Mouse (Mus musculus): Measurements from ENCODE around the gene Prkci. TPM values are rescaled to one million over a fixed set of nuclear protein-coding genes. Genes with fewer than 3 reads are reported as not detected.
A peak's percentile ranks its signal among the peaks of the same experiment; 100 is the strongest.

Gene Prkci
- polyA plus RNA-seq, 1 experiment from 2014 or later: 40.3 TPM

- Histone ChIP-seq H3K9me3 (replicated peaks; ENCODE audit: control insufficient read depth, low read length) (no peaks in the 10 kb centered on the region), H3K27me3 (ENCODE audit: control insufficient read depth, insufficient read depth, low read length) (no peaks in the 10 kb centered on the region), H3K9ac (ENCODE audit: low read length) (no peak overlapping the region), H3K4me2 (ENCODE audit: low read depth, low read length) (0 out of 2 replicates have a peak overlapping the region, but pooled peaks have one; percentile 1), H3K27ac (ENCODE audit: low read length) (peak overlapping the region; percentile 60; the same call in 1 of the 2 replicates), H3K4me3 (replicated peaks; ENCODE audit: low read length) (no peak overlapping the region), H3K36me3 (ENCODE audit: control insufficient read depth, insufficient read depth, low read length) (peaks cover 5% of the 10 kb centered on the region), H3K4me1 (ENCODE audit: control insufficient read depth, insufficient read depth, low read length) (peaks cover 9% of the 10 kb centered on the region)
- WGBS: 26% methylated on average over 7 of the region's 7 CpGs
- peak; percentile 83; the same call in 1 of the 2 replicates for ATAC-seq (ENCODE audit: insufficient read depth, low FRiP score)
Observed at GRCm38 (mm10) chr3:31022895-31023436, 27.4 kb downstream of the Prkci start.

GRCm38 (mm10) chr3:31027718-31028117, 32.2 kb downstream of the Prkci start:
- H3K4me3 ChIP-seq (replicated peaks; ENCODE audit: low read length): no peak overlapping the region
- no peak overlapping the region for H3K4me2 ChIP-seq (ENCODE audit: low read depth, low read length)
- no peak for ATAC-seq (ENCODE audit: insufficient read depth, low FRiP score)
- no peak overlapping the region for H3K27ac ChIP-seq (ENCODE audit: low read length)
- H3K36me3 ChIP-seq (ENCODE audit: control insufficient read depth, insufficient read depth, low read length): no peaks in the 10 kb centered on the region; the same call in 1 of the 2 replicates
- H3K9ac ChIP-seq (ENCODE audit: low read length): no peak overlapping the region
- H3K9me3 ChIP-seq (replicated peaks; ENCODE audit: control insufficient read depth, low read length): no peaks in the 10 kb centered on the region
- no peaks in the 10 kb centered on the region for H3K27me3 ChIP-seq (ENCODE audit: control insufficient read depth, insufficient read depth, low read length)
- 87% methylated on average over 8 of the region's 8 CpGs for WGBS
- peaks cover 5% of the 10 kb centered on the region; the same call in 1 of the 2 replicates for H3K4me1 ChIP-seq (ENCODE audit: control insufficient read depth, insufficient read depth, low read length)

GRCm38 (mm10) chr3:31031621-31032020, 36.1 kb downstream of the Prkci start:
- no peaks in the 10 kb centered on the region; the same call in 1 of the 2 replicates for H3K36me3 ChIP-seq (ENCODE audit: control insufficient read depth, insufficient read depth, low read length)
- ATAC-seq (ENCODE audit: insufficient read depth, low FRiP score): no peak
- no peaks in the 10 kb centered on the region for H3K27me3 ChIP-seq (ENCODE audit: control insufficient read depth, insufficient read depth, low read length)
- no peak overlapping the region for H3K4me2 ChIP-seq (ENCODE audit: low read depth, low read length)
- no peak overlapping the region for H3K27ac ChIP-seq (ENCODE audit: low read length)
- no peaks in the 10 kb centered on the region for H3K9me3 ChIP-seq (replicated peaks; ENCODE audit: control insufficient read depth, low read length)
- no peak overlapping the region for H3K4me3 ChIP-seq (replicated peaks; ENCODE audit: low read length)
- H3K9ac ChIP-seq (ENCODE audit: low read length): no peak overlapping the region
- 92% methylated on average over 9 of the region's 9 CpGs for WGBS
- no peaks in the 10 kb centered on the region for H3K4me1 ChIP-seq (ENCODE audit: control insufficient read depth, insufficient read depth, low read length)

DNA sequence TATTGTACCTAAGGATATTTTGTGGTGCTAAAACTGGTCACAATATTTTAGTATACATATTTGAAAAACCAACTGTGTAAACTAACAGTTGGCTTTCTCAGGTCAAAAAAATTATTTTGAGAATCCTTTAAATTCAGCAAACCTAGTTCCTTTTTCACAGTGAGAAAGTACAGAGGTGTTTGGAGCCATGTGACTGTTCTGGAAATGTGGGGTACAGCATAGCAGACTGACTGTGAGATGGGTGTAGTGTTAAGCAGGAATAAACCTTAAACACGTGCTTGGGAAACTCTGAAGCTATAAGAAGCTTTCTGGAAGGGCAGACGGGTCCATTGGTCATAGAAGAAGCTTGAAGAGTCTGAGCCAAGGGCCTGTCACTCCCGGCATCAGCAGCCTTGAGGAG, 38.1 kb downstream of the Prkci start:
- Histone ChIP-seq H3K4me2 (ENCODE audit: low read depth, low read length) (no peak overlapping the region), H3K4me3 (replicated peaks; ENCODE audit: low read length) (no peak overlapping the region), H3K27ac (ENCODE audit: low read length) (no peak overlapping the region), H3K27me3 (ENCODE audit: control insufficient read depth, insufficient read depth, low read length) (no peaks in the 10 kb centered on the region), H3K9ac (ENCODE audit: low read length) (no peak overlapping the region), H3K9me3 (replicated peaks; ENCODE audit: control insufficient read depth, low read length) (no peaks in the 10 kb centered on the region), H3K4me1 (ENCODE audit: control insufficient read depth, insufficient read depth, low read length) (no peaks in the 10 kb centered on the region), H3K36me3 (ENCODE audit: control insufficient read depth, insufficient read depth, low read length) (no peaks in the 10 kb centered on the region; the same call in 1 of the 2 replicates)
- 75% methylated on average over 3 of the region's 3 CpGs for WGBS
- no peak for ATAC-seq (ENCODE audit: insufficient read depth, low FRiP score)

DNA sequence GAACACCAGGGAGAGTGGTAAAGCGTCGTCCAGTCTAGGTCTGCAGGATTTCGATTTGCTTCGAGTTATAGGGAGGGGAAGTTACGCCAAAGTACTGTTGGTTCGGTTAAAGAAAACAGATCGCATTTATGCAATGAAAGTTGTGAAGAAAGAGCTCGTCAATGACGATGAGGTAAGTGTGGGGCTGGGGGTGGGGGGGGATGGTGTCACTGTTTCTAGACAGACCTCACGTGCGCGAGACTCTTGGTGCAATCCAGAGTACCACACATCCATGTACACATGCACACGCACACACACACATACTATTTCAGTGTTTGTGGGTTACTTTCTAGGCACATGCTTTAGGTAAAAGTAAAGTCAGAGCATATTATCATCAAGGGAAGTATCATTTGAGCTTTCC, 42.3 kb downstream of the Prkci start:
- H3K36me3 ChIP-seq (ENCODE audit: control insufficient read depth, insufficient read depth, low read length): peaks cover 12% of the 10 kb centered on the region
- no peaks in the 10 kb centered on the region for H3K4me1 ChIP-seq (ENCODE audit: control insufficient read depth, insufficient read depth, low read length)
- no peaks in the 10 kb centered on the region for H3K9me3 ChIP-seq (replicated peaks; ENCODE audit: control insufficient read depth, low read length)
- H3K4me3 ChIP-seq (replicated peaks; ENCODE audit: low read length): no peak overlapping the region
- 90% methylated on average over 13 of the region's 13 CpGs for WGBS
- no peaks in the 10 kb centered on the region for H3K27me3 ChIP-seq (ENCODE audit: control insufficient read depth, insufficient read depth, low read length)
- H3K27ac ChIP-seq (ENCODE audit: low read length): no peak overlapping the region
- H3K4me2 ChIP-seq (ENCODE audit: low read depth, low read length): no peak overlapping the region
- no peak for ATAC-seq (ENCODE audit: insufficient read depth, low FRiP score)
- H3K9ac ChIP-seq (ENCODE audit: low read length): no peak overlapping the region

DNA sequence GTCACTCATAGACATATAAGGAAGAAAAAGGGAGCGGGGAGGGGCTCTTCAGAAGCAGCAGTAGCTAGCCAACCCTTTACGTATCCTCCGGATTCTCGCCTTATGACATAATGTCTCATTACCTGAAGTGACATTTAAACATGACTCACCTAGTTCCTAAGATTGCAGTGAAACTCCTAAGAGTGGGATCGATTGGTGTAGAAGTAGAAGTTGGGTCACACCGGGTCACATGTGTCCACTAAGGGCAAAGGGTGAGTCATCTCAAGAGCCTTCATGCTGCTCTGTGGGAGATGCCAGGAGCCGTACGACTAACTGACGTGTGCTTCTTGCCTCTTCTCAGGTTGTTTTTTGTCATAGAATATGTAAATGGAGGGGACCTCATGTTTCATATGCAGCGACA, 43.1 kb downstream of the Prkci start:
- H3K9me3 ChIP-seq (replicated peaks; ENCODE audit: control insufficient read depth, low read length): no peaks in the 10 kb centered on the region
- no peaks in the 10 kb centered on the region for H3K27me3 ChIP-seq (ENCODE audit: control insufficient read depth, insufficient read depth, low read length)
- no peak overlapping the region for H3K4me2 ChIP-seq (ENCODE audit: low read depth, low read length)
- H3K36me3 ChIP-seq (ENCODE audit: control insufficient read depth, insufficient read depth, low read length): peaks cover 15% of the 10 kb centered on the region
- WGBS: 85% methylated on average over 10 of the region's 10 CpGs
- ATAC-seq (ENCODE audit: insufficient read depth, low FRiP score): no peak
- no peak overlapping the region for H3K9ac ChIP-seq (ENCODE audit: low read length)
- no peak overlapping the region for H3K27ac ChIP-seq (ENCODE audit: low read length)
- H3K4me1 ChIP-seq (ENCODE audit: control insufficient read depth, insufficient read depth, low read length): no peaks in the 10 kb centered on the region
- H3K4me3 ChIP-seq (replicated peaks; ENCODE audit: low read length): no peak overlapping the region

DNA sequence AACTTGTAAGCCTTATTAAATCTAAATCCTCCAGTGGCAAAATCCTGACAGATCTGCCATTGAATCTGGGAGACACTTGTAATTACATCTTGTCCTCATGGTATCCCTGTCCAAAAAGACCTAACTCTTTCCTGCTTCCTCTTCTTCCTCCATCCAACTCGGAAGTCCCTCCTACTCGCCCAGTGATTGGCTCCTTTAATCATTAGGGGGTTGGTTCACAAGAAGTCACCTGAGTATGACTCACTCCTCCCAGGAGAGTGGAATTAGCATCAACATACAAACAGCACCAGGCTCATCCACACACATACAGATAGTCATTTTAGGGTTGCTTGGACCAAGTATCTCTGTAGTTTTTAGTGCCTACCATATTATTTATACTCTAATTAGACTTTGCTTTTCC, 47.4 kb downstream of the Prkci start:
- H3K27me3 ChIP-seq (ENCODE audit: control insufficient read depth, insufficient read depth, low read length): no peaks in the 10 kb centered on the region
- peaks cover 19% of the 10 kb centered on the region; the same call in 1 of the 2 replicates for H3K36me3 ChIP-seq (ENCODE audit: control insufficient read depth, insufficient read depth, low read length)
- H3K4me1 ChIP-seq (ENCODE audit: control insufficient read depth, insufficient read depth, low read length): no peaks in the 10 kb centered on the region
- 85% methylated on average over 2 of the region's 2 CpGs for WGBS
- H3K27ac ChIP-seq (ENCODE audit: low read length): no peak overlapping the region
- H3K4me2 ChIP-seq (ENCODE audit: low read depth, low read length): no peak overlapping the region
- H3K9me3 ChIP-seq (replicated peaks; ENCODE audit: control insufficient read depth, low read length): no peaks in the 10 kb centered on the region
- H3K4me3 ChIP-seq (replicated peaks; ENCODE audit: low read length): no peak overlapping the region
- ATAC-seq (ENCODE audit: insufficient read depth, low FRiP score): no peak
- no peak overlapping the region for H3K9ac ChIP-seq (ENCODE audit: low read length)

GRCm38 (mm10) chr3:31047263-31047662, 51.7 kb downstream of the Prkci start:
- Histone ChIP-seq H3K9ac (ENCODE audit: low read length) (no peak overlapping the region), H3K4me1 (ENCODE audit: control insufficient read depth, insufficient read depth, low read length) (no peaks in the 10 kb centered on the region), H3K27me3 (ENCODE audit: control insufficient read depth, insufficient read depth, low read length) (no peaks in the 10 kb centered on the region), H3K4me3 (replicated peaks; ENCODE audit: low read length) (no peak overlapping the region), H3K9me3 (replicated peaks; ENCODE audit: control insufficient read depth, low read length) (no peaks in the 10 kb centered on the region), H3K36me3 (ENCODE audit: control insufficient read depth, insufficient read depth, low read length) (peaks cover 15% of the 10 kb centered on the region; the same call in 1 of the 2 replicates), H3K27ac (ENCODE audit: low read length) (no peak overlapping the region), H3K4me2 (ENCODE audit: low read depth, low read length) (no peak overlapping the region)
- ATAC-seq (ENCODE audit: insufficient read depth, low FRiP score): no peak
- WGBS: 75% methylated on average over 3 of the region's 3 CpGs

- no peaks in the 10 kb centered on the region for H3K4me1 ChIP-seq (ENCODE audit: control insufficient read depth, insufficient read depth, low read length)
- H3K27me3 ChIP-seq (ENCODE audit: control insufficient read depth, insufficient read depth, low read length): no peaks in the 10 kb centered on the region
- no peaks in the 10 kb centered on the region for H3K9me3 ChIP-seq (replicated peaks; ENCODE audit: control insufficient read depth, low read length)
- WGBS: 87% methylated on average over 5 of the region's 5 CpGs
- peaks cover 4% of the 10 kb centered on the region; the same call in 1 of the 2 replicates for H3K36me3 ChIP-seq (ENCODE audit: control insufficient read depth, insufficient read depth, low read length)
- no peak overlapping the region for H3K27ac ChIP-seq (ENCODE audit: low read length)
- no peak overlapping the region for H3K4me2 ChIP-seq (ENCODE audit: low read depth, low read length)
- ATAC-seq (ENCODE audit: insufficient read depth, low FRiP score): no peak
- no peak overlapping the region for H3K9ac ChIP-seq (ENCODE audit: low read length)
- H3K4me3 ChIP-seq (replicated peaks; ENCODE audit: low read length): no peak overlapping the region
Observed at GRCm38 (mm10) chr3:31049087-31049486, 53.5 kb downstream of the Prkci start.

Data from stomach, embryonic 16.5 days (tissue).